Mouse (Mus musculus) A20 (cell line): Measurements from ENCODE around the gene Rab12.

Source experiments
- DNase-seq: peaks from one replicate; pipeline ENCODE4 v3.0.0-alpha.2; 2011; ENCODE audit warnings: low read depth, low spot score

Rab12 gene

GRCm38 (mm10) chr17:66448421-66449405 lies 70.8 kb downstream of the Rab12 start:
- no peak for DNase-seq

- no peak for DNase-seq
Observed at GRCm38 (mm10) chr17:66447978-66448377, 71.6 kb downstream of the Rab12 start.

- DNase-seq = no peak
Observed at GRCm38 (mm10) chr17:66447007-66447312, 72.6 kb downstream of the Rab12 start.

- DNase-seq = no peak
Observed at GRCm38 (mm10) chr17:66446196-66447006, 73.1 kb downstream of the Rab12 start.
